ENCODE assay signal across 20 mouse cellular contexts in genomic region chr15:65342501-65342900, GRCm38 (mm10).
DNase-seq lines count a peak whose midpoint lies in the region; TF ChIP-seq lines count a peak whose summit lies in the region.
"Had no signal": no experiment of that assay in that cellular context is flagged by ENCODE, and none has a peak within 500 bp of the region (broad histone marks: within the 10 kb centered on the region; RNA-seq: fewer than 3 reads in every experiment).

No protein-coding gene starts in this region.

- no peaks in the 10 kb centered on the region for H3K27me3 ChIP-seq in heart, adult 2 months (ENCODE audit: control insufficient read depth, insufficient read depth, low read length)
- H3K27me3 ChIP-seq: embryonic facial prominence, embryonic 12.5 days; forebrain, embryonic 12.5 days; hindbrain, embryonic 15.5 days; midbrain, embryonic 15.5 days; neural tube, embryonic 13.5 days had no signal

- DNase-seq in cerebellum, adult 8-10 months = peak; percentile 2
- no peak for DNase-seq in cerebellum, adult 11 months
- DNase-seq in layer of hippocampus, adult 18-20 months (ENCODE audit: low spot score in 2 of 2) = peak; percentile 43 to 81
- DNase-seq in layer of hippocampus, postnatal 10 days (ENCODE audit: low spot score in 2 of 2) = no peak
- DNase-seq in Muller cell, postnatal 12 days (ENCODE audit: inconsistent ontology term) = peak; percentile 87
- peak; percentile 63 for DNase-seq in layer of hippocampus, adult 9-10 months (ENCODE audit: low spot score)
- DNase-seq in heart, adult 2 months = no peak
- DNase-seq: adrenal gland, postnatal 36 days; kidney, adult 2 months; retina, postnatal 1 day; right cerebral cortex, postnatal 4 days; thymus, postnatal 36 days had no signal

- H3K4me1 ChIP-seq in heart, adult 2 months (ENCODE audit: control insufficient read depth, insufficient read depth, low read length) = no peaks in the 10 kb centered on the region
- H3K4me1 ChIP-seq: embryonic facial prominence, embryonic 12.5 days; forebrain, embryonic 12.5 days; hindbrain, embryonic 15.5 days; midbrain, embryonic 15.5 days; neural tube, embryonic 13.5 days had no signal

- no peaks in the 10 kb centered on the region for H3K79me2 ChIP-seq in heart, adult 2 months (replicated peaks; ENCODE audit: control insufficient read depth, insufficient read depth, low read length)

- no peak for TF ChIP-seq POLR2A in heart, adult 2 months (IDR thresholded peaks at IDR 0.05; ENCODE audit: insufficient read depth, low read depth, low read length)

- no peaks in the 10 kb centered on the region for H3K36me3 ChIP-seq in heart, adult 2 months (ENCODE audit: control insufficient read depth, insufficient read depth, low read length)
- H3K36me3 ChIP-seq: embryonic facial prominence, embryonic 12.5 days; forebrain, embryonic 12.5 days; hindbrain, embryonic 15.5 days; midbrain, embryonic 15.5 days; neural tube, embryonic 13.5 days had no signal

- TF ChIP-seq CTCF in heart, adult 2 months (IDR thresholded peaks at IDR 0.05) = no peak

- no peak overlapping the region for H3K9ac ChIP-seq in heart, adult 2 months (ENCODE audit: low read depth, low read length)
- H3K9ac ChIP-seq: embryonic facial prominence, embryonic 12.5 days; forebrain, embryonic 12.5 days; hindbrain, embryonic 15.5 days; midbrain, embryonic 15.5 days; neural tube, embryonic 13.5 days had no signal

- H3K4me3 ChIP-seq in heart, adult 2 months = no peak overlapping the region
- H3K4me3 ChIP-seq: embryonic facial prominence, embryonic 12.5 days; forebrain, embryonic 12.5 days; hindbrain, embryonic 15.5 days; midbrain, embryonic 15.5 days; myocyte; neural tube, embryonic 13.5 days had no signal

- 64% methylated on average over 2 of the region's 2 CpGs for WGBS in heart, adult 2 months

- intact Hi-C loops in heart, adult 2 months (cut with DNase I) = no loop called here

- no peak overlapping the region for H3K27ac ChIP-seq in heart, adult 2 months
- H3K27ac ChIP-seq: embryonic facial prominence, embryonic 12.5 days; forebrain, embryonic 12.5 days; hindbrain, embryonic 15.5 days; kidney, postnatal 0 days; macrophage; midbrain, embryonic 15.5 days; neural tube, embryonic 13.5 days had no signal

- no peak for TF ChIP-seq EP300 in heart, adult 2 months (IDR thresholded peaks at IDR 0.05; ENCODE audit: insufficient read depth, low read depth, low read length)

Comparison
In these comparisons a context has a peak if more than half of its experiments do, and no peak if none do; other contexts are left out.
1. DNase-seq: peak in cerebellum, adult 8-10 months (single experiment), layer of hippocampus, adult 18-20 months (2 of 2), Muller cell, postnatal 12 days (single experiment) and layer of hippocampus, adult 9-10 months (single experiment); none in cerebellum, adult 11 months (single experiment), layer of hippocampus, postnatal 10 days (0 of 2) and heart, adult 2 months (0 of 2).